Mouse (Mus musculus) MEL-GATA-1-ER (cell line): ENCODE data around the gene Sync.

ENCODE experiments used
- DNase-seq: peaks from one replicate; pipeline ENCODE4 v3.0.0-alpha.2; 2012; ENCODE audit warnings: low read depth; ENCODE audit errors: extremely low read depth

Gene Sync

GRCm38 (mm10) chr4:129287472-129287981 lies at the start of gene Sync:
Gene Sync, plus strand, starts transcription at chr4:129287617.
- DNase-seq = no peak

- DNase-seq = no peak
Measured at GRCm38 (mm10) chr4:129237843-129238441, 49.5 kb upstream of the Sync start.

- DNase-seq = no peak
Measured at GRCm38 (mm10) chr4:129238579-129239016, 48.8 kb upstream of the Sync start.

GRCm38 (mm10) chr4:129239075-129239474 lies 48.3 kb upstream of the Sync start:
- no peak for DNase-seq

- no peak for DNase-seq
Measured at GRCm38 (mm10) chr4:129241898-129242297, 45.5 kb upstream of the Sync start.

- DNase-seq = no peak
Measured at GRCm38 (mm10) chr4:129242327-129242726, 45.1 kb upstream of the Sync start.

- DNase-seq = no peak
Measured at GRCm38 (mm10) chr4:129242761-129243160, 44.7 kb upstream of the Sync start.

GRCm38 (mm10) chr4:129244802-129245201 lies 42.6 kb upstream of the Sync start:
- peak; percentile 77 for DNase-seq

- DNase-seq = no peak
Measured at GRCm38 (mm10) chr4:129246360-129247301, 40.8 kb upstream of the Sync start.

GRCm38 (mm10) chr4:129247381-129248242 lies 39.8 kb upstream of the Sync start:
- DNase-seq = no peak

GRCm38 (mm10) chr4:129248243-129248767 lies 39.1 kb upstream of the Sync start:
- no peak for DNase-seq

GRCm38 (mm10) chr4:129249288-129249687 lies 38.1 kb upstream of the Sync start:
- DNase-seq = no peak

GRCm38 (mm10) chr4:129250759-129251481 lies 36.5 kb upstream of the Sync start:
- no peak for DNase-seq

- DNase-seq = peak; percentile 76
Measured at GRCm38 (mm10) chr4:129251482-129252125, 35.8 kb upstream of the Sync start.

GRCm38 (mm10) chr4:129252492-129252891 lies 34.9 kb upstream of the Sync start:
- no peak for DNase-seq

GRCm38 (mm10) chr4:129254571-129254970 lies 32.8 kb upstream of the Sync start:
- no peak for DNase-seq

GRCm38 (mm10) chr4:129256450-129257380 lies 30.7 kb upstream of the Sync start:
- DNase-seq = no peak

GRCm38 (mm10) chr4:129259101-129259500 lies 28.3 kb upstream of the Sync start:
- no peak for DNase-seq

GRCm38 (mm10) chr4:129260678-129261077 lies 26.7 kb upstream of the Sync start:
- no peak for DNase-seq
